Mouse (Mus musculus) adrenal gland, postnatal 0 days (tissue): ENCODE measurements around the gene Mrpl46. TPM values are rescaled to one million over a fixed set of nuclear protein-coding genes. Genes with fewer than 3 reads are reported as not detected.

Source experiments
- polyA plus RNA-seq: library from polyadenylated mRNA; unstranded; fragments of >200 nt; fragmentation: Nextera tagmentation; extraction: Ambion mirVana; gene quantifications from 2 replicates; pipeline ENCODE4 v1.2.1, GENCODE M21; 2015

Mrpl46 gene
- polyA plus RNA-seq: 102 and 105 TPM in 2 replicates

GRCm38 (mm10) chr7:78782639-78783581 lies at the start of gene Mrpl46, which contains the start of gene Mrps11:
Mrpl46 (minus strand) TSS chr7:78783531.
Mrps11 (plus strand) TSS chr7:78783119.

GRCm38 (mm10) chr7:78737614-78738210 lies 45.6 kb downstream of the Mrpl46 start, which contains the start of gene Ntrk3:
Ntrk3 (minus strand) TSS chr7:78738012.

Other genes with a start within 250 kb of the Mrpl46 start
- 4.3 and 5.3 TPM in 2 replicates for gene Ntrk3, start 45.5 kb downstream of the Mrpl46 start, polyA plus RNA-seq
- gene Mrps11, start 412 bp downstream of the Mrpl46 start, polyA plus RNA-seq: 105 and 132 TPM in 2 replicates
- 8.6 and 12.5 TPM in 2 replicates for gene Det1, start 63.7 kb upstream of the Mrpl46 start, polyA plus RNA-seq
- 16.5 and 23.8 TPM in 2 replicates for gene Aen, start 112.3 kb upstream of the Mrpl46 start, polyA plus RNA-seq
- 17.9 and 18.1 TPM in 2 replicates for gene Isg20, start 129.9 kb upstream of the Mrpl46 start, polyA plus RNA-seq